Mouse (Mus musculus) hindbrain, embryonic 16.5 days (tissue): ENCODE measurements at regions not wholly inside any gene's neighbourhood (a gene's known extent, or its start where the extent isn't known, plus 50 kb on each side); places are given as distances from the start of the nearest gene placed in this dataset. TPM values are rescaled to one million over a fixed set of nuclear protein-coding genes. Genes with fewer than 3 reads are reported as not detected.

ENCODE experiments used
- microRNA-seq: library from miRNA; unstranded; fragments of <30 nt; microRNA quantifications from one replicate; pipeline ENCODE4, GENCODE M21; 2017

Small RNA genes lying in the stretch of these regions (microRNA-seq; reads per million reads assigned to microRNA genes)
- not detected for gene Gm27684
